Mouse (Mus musculus) lung, postnatal 14 days (tissue): Measurements from ENCODE around the gene Stat5a.

Source experiments
- DNase-seq: peaks from one replicate; pipeline ENCODE4 v3.0.0; 2021

Stat5a gene

DNA sequence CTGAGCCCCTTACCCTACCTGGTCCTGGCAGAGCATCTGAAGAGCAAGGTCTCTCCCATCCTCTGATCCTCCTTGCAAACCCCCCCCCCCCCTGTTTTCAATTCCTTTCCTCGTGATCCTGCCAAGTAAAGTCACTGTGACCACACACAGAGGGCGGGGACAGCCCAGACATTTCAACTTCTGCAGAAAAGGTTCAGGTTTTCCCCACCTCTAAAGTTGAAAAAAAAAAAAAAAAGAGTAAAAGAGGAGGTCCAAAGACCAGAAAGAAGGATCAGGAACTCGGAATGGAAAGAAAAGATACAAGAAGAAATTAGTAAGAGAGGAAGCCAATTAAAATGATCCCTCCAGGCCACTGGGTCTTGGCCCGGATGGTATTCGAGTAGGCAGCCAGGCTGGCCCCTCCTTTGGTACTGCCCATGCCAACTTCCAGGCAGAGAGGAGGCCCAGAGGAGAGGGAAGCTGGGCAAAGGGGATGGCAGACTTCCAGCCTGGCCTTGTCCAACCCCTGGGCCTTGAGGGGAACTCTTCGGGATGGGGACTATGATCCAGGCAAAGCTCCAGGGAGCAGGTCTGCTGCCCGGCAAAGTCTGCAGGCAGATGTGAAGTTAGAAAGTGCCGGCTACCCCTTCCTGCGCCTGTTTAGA lies at the start of gene Stat5a:
TSS of gene Stat5a (plus strand) at position 417 of the 644 bp plus-strand sequence.
- peak; percentile 67 for DNase-seq

DNA sequence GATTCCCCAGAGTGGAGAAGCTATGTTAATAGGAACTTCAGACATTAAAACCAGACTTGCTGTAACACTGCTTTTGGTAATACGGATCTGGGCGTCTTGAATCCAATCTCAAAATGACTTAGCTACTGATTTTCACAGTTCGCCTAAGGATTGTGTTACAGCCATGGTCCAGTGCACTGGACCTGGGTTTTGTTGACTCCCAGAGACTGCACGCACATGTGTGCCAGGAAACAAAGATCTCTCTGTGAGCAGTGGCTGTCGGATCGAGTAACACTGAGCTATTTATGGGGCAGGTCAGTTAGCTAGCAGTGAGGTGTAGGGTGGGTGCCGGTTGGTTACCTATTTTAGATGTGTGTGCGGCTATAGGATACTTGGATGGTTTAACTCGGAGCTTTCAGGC lies 48.6 kb upstream of the Stat5a start:
- DNase-seq: no peak

DNA sequence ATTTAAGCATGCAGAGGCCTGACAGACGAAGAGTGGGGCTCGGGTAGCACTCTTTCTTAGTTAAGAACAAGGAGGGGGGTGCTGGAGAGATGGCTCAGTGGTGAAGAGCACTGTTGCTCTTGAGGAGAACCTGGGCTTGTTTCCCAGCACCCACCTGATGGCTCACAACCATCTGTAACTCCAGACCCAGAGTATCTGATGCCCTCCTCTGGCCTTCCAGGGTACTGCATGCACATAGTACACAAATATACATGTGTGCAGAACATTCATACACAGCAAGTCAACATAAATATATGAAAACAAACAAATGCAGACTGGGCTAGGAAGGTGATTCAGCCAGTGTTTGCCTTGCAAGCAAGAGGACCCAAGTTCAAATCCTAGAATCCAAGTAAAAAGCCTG lies 48.0 kb upstream of the Stat5a start:
- DNase-seq: no peak

DNA sequence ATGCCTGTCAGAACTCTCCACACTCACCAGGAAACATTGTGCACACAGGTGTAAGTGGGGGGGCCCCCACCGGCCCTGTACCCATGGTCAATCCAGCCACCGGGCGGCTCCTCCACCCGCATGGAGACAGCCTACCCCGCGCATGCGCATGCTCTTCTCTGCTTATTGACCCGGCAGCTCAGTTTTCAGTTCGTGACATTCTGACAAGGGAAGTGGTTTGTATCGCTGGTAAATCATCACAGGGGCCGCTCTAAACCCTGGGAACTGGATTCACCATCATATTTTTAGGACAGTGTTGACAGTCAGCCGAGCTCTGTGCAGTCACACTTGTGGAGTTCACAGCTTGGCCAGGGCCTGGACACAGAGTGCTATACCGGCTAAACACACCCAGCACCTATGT lies 44.7 kb upstream of the Stat5a start:
- peak; percentile 77 for DNase-seq

DNA sequence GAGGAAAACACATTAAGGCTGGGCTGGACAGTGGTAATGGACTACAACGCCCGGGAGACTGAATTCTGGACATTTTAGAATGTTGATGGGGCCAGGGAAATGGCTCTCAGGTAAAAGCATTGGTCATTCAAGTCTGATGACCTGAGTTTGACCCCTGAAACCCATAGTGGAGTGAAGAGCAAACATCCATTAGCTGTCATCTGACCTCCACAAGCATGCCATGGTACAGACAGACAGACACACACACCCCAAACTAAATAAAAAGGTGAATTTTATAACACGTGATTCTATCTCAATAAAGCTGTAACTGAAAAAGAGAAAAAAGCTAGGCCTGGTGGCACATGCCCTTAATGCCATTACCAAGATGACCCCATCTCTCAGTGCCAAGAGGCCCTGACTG lies 42.8 kb upstream of the Stat5a start:
- DNase-seq: no peak

DNA sequence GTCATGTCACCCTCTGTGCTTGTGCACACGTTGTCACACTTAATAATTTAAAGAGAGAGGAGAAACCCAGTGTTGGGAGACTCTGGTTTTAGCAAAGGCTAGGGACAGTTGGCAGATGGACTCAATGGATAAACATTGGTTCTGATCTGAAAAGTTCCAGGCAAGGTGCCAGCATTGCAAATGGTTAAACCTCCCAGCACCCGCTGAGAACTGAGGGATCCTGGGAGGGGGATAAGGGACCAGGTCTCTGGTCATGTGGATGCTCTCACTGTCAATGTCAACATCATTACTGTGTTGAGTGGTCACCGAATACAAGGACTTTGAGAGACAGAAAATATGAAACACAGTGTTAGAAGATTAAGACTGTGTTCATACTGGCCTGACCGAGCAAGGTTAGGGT lies 42.4 kb upstream of the Stat5a start:
- DNase-seq: no peak

DNA sequence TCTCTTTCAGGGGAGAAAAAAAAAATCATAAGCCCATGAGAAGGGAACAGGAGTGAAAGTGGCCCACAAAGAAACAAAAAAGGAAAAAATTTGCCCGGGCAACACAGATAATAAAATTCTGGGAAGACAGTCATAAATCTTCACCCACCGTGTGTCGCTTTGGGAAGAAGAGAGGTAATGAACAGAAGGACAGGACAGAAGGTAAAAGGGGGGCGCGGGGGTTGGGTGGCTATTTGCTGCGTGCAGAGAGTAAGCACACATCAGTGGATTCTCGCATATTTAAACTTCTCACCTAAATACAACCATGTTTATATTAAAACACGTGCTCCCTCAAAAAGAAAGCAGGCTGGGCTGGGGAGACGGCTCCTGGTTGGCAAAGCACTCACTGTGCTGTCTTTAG lies 41.8 kb upstream of the Stat5a start:
- no peak for DNase-seq

DNA sequence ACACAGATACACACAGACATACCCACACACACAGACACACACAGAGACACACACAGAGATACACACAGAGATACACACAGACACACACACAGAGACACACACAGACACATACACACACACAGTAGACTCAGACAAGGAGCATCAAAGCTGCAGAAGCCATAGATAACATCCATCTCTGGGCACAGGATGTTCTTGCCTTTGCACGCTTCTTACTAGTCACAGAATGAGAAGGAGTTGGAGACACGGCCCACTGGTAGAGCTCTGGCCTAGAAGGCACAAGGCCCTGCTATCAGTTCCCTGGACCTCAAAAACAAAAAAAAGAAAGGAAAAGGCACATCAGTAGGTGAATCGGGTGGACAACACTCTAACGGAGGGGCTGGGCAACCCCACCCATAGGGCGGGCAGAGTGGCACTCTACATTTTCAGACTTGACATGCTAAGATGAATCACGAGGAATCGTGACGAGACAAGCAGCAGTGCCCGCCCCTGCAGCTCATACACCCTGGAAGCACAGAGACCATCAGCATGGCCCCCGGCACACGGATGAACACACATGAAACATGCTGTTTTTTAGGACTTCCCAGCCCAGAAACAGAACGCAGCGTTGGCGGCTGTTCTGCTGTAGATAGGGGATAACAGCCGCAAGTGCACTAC lies 40.7 kb upstream of the Stat5a start:
- no peak for DNase-seq

DNA sequence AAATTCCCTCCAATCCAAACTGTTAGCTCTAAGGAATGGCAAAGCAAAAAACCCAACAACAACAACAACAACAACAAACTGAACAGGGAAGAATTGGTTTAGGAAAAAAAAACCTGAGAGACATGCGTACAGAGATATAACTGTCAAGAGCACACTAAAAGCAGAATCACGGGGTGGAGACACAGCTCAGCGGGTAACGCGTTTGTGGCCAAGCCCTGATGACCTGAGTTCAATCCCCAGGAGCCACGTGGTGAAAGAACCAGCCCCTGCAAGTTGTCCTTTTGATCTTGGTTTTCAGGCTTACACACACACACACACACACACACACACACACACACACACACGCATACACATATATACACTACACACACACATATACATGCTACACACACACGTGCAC lies 40.1 kb upstream of the Stat5a start:
- DNase-seq: no peak

DNA sequence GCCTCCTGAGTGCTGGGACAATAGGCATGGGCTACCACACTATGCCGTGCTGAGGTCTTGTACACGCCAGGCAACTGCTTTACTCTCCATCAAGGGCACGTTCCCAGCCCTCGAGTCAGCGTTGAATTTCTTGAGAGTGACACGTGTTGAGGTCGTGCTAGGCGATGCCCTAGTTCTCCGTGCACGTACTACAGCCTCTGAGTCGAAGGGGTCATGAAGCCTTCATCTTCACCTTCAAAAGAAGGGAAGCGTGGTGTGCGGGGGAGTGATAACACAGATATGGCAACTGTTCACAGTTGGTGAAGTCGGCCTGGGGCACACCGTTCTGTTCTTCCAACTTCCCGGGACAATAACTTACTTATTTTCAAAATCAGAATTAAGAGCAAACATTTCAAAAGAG lies 39.5 kb upstream of the Stat5a start:
- no peak for DNase-seq

DNA sequence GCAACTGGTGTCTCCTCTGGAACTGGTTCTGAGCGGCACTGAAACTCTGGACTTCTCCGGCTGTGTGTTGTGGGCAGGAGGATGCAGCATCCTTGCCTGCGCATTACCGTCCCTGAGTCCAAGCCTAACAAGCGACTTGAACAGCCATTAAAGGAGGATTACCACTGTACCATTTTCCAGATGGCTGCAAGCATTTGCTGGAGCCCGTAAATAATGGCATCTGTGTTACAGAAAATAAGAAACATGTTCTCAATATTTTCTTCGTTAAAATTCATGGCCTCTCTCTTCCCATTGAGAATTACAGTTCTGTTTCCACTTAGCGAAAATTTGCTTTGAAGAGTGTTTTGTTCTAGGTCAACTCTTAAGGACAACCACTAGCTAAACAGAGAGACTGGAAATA lies 39.1 kb upstream of the Stat5a start:
- DNase-seq: no peak

DNA sequence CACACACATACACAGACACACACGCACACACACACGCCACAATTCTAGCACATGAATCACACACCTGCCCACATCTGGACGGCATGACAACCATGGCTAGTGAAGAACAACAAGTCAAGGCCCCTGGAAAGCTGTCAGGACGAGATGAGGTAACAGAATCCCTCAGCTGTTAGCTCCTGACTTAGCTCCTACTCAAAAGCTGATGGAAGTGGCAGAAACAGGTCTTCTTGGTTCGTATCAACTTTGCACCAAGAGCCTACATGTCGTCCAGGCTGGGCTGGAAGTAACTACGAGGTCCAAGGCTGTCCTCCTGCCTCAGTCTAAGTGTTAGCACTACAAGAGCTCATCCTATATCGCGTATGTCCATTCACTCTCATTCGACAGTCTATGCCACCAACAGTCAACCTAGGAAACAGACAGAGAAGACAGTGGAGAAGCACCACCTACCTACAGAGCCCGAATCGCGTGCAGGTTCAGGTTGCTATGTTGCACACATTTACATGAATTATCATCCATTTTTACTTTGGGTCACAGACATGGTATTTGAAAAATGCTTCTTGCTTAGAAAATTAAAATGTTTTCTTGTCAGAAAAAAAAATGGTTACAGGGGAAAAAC lies 37.4 kb upstream of the Stat5a start:
- DNase-seq: no peak

DNA sequence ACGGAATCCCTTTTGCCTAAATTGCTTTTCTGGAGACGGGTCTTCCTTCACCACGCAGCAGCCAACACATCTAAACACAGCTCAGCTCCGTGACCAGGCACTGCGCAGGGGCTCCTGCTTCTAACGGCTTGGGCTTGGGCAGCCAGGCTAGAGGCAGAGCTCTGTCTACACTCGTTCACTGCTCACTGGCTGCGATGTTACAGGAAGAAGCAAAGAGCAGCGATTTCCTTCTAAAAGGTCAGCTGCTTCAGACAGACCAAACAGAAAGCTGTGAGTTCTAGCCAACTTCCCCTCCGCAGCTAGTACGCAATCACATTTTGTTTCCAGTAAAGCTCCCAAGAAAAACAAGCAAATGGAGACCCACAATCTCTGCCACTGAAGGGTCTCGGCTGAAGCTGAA lies 36.8 kb upstream of the Stat5a start:
- peak; percentile 64 for DNase-seq

DNA sequence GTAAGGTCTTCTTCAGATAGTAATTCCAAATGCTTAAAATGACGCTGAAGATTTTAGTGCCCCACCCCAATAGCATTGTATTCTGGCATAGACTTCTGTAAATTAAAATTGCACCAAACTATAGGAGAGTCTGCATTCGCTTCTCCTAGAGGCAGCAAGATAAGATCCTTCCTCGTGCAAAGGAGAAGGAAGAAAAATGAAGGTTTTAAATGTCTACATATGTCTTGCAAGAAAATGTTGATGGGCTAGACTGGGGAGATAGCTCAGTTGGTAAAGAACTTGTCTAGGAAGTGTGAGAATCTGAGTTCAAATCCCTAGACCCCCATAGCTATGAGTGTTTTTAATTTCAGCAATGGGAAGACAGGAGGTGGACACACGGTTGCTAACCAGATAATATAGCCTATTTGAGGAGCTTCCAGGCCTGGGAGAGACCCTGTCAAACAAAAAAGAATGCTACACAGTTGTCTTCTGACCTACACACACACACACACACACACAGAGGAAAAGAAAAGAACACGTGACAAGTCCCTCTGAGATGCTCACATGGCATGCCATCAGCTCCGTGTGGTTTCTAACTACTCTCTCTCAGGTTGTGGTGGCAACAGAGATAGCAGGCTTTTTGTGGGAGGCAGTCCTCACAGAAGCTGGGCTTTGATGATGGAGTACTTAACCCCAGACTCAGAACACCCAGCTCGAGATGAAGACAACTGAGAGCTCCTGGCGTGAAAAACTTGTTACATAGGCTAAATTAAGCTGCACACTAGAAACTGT lies 35.4 kb upstream of the Stat5a start:
- no peak for DNase-seq

DNA sequence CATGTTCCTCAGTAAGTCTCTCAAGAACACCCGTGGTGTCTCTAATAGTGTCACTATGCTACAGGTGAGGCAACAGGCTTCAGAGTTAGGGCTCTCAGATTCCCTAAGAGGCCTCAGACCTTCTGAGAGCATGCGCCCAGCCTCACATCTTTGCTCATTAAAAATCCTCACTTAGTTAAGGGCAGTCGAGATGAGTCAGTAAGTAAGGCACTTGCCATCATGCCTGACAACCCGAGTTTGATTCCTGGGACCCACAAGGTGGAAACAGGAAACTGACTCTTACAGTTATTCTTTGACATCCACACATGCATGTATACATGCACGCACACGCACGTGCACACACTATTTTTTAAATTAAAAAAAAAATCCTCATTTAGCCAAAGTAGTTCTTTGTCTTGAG lies 34.7 kb upstream of the Stat5a start:
- no peak for DNase-seq

DNA sequence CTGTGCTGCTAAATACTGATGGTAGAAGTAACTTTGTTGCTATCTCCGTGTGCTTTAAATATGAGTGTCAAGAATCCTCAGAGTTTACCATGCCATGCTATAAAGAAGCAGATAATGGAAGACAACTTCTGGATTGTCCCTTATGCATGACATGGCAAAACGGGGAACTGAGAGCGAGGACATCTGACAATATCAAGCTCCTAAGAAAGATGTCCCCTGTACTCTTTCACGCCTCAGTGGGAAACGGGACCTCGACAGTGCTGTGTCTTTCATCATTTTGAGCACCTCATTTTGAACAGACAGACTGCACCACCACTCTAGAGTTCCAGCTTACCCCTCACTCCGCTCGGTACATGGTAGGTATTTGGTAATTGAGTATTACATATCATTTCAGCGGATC lies 33.7 kb upstream of the Stat5a start:
- DNase-seq: no peak

DNA sequence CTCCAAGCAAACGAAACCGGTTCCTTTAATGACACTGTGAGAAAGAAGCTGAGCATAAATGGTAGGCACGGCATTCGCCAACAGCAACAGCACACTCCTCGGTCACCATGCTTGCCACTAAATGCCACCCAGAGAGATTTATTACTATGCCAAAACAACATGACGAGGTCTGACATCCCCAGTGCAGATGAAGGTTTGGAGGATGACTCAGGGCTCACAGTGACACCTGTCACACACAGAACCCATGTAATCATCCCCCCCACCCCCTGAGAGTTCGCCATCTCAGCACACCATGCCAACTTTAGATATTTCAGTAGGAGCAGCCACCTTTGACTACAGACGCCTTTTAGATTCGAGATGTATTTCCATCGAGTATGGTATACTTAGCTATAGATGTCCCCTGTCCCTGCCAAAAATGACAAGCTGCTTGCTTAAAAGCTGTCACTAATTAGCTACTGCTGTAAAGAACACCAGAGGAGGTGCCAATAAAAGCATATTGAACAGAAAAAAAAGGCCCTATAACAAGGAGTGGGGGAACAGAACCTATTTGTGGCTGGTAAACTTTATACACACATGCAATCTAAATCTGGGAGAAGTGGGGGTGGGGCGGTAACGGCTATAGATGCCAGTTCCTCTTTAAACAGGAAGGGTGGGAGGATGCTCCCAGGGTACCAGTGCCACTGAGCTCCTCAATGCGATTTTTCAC lies 32.8 kb upstream of the Stat5a start:
- DNase-seq: peak; percentile 52

DNA sequence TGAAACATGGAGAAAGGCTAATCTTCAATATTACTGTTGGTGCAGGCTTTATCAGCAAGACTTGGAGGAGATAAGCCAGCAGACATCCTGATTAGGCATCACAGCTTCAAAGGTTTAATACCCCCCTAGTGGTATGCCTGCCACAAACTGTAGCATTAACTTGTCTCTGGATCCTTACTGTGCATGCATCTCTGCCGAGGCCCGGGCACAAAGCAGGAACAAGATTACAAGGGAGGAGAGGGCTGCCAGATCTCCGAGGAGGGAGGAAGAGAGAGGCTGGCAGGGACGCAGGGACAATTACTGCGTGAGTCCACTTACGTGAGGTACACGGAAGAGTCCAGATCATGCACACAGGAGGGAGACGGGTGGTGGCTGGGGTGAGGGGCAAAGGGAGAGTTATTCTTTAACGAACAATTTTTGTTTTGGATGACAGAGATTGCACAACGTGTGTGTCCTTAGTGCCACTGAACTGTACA lies 30.4 kb upstream of the Stat5a start:
- DNase-seq: no peak

DNA sequence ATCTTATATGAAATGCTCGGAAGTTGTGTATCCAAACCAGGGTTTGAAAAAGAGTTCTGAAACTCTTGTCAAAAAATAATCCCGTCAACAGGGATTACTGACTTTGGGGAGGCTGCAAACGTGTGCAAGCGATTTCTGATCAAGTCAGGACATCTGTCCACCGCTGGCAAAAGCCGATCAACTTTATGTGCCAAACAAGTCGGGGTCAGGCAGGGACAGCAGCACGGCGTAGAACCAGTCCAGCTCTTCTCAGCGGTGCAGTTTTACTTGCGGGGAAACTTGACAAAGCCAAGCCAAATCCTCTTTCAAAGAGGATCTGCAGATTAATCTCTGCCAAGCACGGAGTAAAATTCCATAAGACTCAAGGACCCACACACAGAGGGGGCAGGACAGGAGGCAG lies 29.5 kb upstream of the Stat5a start:
- DNase-seq: no peak

DNA sequence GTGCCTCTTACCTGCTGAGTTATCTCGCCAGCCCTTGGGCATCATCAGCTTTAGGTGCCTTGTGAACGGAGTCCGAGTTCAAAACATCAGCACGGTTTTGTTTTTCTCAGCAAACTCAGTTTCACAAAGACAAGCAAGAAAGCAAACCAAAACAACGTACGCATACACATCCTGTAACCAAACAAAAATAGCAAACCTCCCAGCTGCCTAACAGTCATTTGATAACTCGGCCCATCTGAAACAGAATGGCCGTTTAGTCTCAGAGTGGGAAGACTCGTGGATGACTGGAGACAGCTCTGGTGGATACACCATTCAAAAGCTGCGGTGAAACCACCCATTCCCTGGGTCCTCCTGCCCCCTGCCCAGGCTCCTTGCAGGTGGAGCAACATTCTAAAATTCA lies 27.8 kb upstream of the Stat5a start:
- DNase-seq: no peak

DNA sequence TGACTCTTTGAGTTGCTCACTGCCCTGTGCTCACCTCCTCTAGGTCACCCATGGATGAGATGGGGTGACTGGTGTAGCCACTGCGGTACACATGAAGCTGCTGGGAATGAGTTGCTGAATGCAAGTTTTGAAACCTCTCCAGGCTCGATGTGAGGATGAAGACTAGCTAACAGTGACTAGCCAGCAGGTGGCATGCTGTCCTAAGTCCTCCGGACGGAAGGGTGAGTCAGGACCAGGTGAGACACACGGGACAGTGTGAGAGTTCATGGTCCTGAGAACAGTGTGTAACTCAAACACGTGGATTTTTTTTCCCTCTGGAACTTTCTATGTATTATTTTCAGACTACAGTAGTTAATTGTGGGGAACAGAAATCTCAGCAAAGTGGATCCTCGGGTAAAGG lies 25.7 kb upstream of the Stat5a start:
- DNase-seq: no peak

DNA sequence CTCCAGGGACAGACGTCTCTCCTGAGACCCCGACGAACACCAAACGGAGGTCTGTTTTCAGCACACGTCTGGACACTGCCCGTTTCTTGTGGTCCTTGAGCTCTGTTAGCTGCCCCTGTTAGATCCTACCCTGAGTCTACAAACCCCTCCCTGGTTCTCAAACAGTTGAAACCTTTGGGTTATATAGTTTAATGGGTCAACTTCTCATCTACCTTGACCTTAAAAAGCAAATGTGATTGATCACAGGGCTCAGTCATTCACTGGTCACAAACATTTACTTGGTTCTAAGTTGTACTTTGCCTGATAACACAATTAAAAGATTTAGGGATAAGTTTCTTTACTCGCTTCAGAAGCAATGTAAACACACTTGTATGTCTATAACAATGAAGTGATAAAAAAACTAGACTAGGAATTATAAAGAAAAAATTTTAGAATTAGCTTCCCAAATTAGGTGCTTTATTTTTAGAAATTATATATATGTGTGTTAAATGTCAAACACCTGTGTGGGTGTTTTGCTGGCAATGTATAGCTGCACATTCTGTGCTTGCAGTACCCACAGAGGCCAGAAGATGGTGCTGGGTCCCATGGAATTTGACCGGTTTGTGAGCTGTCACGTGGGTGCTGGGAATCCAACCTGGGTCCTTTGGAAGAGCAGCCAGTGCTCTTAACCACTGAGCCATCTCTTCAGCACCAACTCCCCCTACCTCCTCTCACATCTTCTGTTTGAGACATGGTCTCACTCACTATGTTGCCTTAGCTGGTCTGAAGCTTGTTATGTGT lies 22.0 kb upstream of the Stat5a start:
- no peak for DNase-seq
